Mouse (Mus musculus): ENCODE results near the gene Kiss1r.
A peak's percentile ranks its signal among the peaks of the same experiment; 100 is the strongest.
"Not testable (repeated sequence)": the region's sequence is repeated elsewhere in the genome, so short reads cannot be mapped to it uniquely, and the experiment has no call there.

Gene Kiss1r

DNA sequence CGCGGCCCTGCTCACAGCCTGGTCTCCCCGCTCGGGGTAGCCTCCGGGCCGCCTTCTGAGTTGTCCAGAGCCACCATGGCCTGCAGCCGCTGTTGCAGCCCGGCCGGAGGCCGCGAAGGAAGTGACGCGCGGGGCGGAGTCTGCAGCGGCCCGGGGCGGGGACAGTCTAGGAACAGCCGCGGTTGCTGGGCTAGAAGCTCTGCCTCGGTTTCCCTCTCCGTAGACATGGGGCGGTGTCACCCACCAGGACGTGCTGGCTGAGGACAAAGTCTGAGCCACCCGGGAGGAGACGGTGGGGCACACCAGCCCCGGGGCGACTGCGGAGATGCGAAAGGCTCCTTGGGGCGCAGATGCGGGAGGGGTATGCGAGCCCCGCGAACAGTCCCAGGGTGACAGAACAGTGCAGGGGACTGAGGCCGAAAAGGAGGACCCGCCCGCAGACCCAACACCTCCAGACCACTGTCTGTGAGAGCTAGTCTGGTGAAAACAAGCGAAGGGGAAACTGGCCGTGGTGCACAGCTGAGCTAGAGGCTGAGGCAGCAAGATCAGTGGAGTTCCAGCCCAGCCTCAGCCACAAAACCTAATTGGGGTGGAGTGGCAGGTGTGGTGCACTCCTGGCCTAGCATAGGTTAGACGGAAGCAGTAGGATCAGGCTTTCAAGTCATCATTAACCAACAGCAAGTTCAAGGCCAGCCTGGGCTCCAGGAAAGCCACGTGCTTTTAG lies at the start of gene Kiss1r:
Gene Kiss1r (plus strand): TSS at position 164 of the 724 bp plus-strand sequence.
- peak; percentile 92 for DNase-seq (ENCODE audit: low spot score)

DNA sequence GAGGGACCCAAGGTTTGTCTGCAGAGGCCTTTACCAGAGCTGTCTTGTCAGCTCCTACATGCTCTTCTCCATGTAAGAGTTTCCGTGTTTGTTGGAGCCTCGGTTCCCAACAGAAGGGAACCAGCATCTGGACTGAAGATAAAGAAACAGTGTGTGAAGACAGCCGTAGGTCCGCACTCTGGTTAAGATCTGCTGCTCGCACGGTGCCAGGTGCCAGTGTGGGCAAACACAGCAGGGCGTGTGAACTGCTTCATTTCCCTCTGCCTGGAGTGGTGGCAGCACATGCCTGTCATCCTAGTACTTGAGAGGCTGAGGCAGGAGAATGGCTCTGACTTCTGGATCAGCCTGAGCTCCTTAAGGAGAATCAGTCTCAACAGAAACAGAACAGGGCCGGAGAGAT lies 44.9 kb upstream of the Kiss1r start:
- DNase-seq (ENCODE audit: low spot score), result no peak

DNA sequence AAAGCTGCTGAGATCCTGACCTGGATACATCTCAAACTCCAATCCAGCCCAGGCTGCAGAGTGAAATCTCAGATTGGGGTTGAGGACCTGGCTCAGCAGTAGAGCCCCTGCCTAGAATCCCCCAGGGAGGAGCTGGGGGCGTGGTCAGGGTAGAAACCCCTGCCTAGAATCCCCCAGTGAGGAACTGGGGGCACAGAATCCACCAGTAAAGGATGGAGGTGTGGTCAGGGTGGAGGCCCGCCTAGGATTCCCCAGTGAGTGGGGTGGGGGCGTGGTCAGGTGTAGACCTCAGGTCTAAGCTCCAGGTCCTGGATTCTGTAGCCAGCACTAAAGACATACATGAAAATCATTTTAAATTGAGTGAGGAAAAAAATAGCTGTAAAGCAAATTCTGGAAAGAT lies 43.9 kb upstream of the Kiss1r start:
- no peak for DNase-seq (ENCODE audit: low spot score)

DNA sequence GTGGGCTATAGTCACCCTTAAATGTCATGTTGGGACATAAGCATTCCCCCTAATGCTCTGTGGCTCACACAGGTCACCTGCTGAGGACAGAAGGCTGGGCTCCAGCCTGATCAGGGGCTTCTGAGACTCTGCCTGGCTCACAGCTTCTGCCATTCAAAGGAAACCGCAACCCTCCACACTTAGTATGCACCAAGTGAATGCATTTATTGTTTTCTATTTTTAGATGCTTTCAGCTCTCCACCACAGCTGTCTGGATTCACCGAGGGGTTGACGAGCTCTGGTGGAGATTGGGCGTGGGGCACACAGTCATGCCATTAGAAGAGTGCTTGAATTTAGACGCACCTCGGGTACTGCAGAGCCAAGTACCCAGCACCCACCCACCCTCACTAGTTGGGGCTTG lies 43.5 kb upstream of the Kiss1r start:
- DNase-seq (ENCODE audit: low spot score), result no peak

DNA sequence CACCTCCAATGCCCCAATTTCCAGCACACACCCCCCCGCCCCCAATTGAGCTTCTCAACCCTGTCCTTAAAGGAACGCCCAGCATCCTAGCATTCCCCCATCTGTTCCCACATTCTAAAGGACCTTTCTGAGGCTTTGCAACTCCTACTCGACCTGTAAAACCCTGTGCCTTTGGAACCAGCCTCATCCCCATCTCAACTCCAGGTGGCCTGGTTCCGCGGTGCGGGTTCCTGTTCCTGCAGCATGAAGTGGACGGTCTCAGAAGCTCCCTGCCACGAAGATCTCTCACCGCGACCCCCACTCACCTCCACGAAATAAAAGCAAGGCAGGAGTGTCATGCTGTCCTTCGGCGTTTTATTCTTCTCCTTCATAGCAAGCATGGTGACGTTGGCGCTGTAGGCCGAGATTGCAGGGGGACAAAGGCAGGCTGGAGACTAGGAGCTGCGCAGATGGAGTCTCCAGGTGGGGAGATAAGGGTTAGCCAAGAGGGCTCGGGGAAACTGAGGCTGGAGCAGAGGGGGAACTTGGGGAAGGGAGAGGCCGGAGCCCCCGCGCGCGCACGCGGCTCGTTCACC lies 43.0 kb upstream of the Kiss1r start:
- no peak for DNase-seq (ENCODE audit: low spot score)

DNA sequence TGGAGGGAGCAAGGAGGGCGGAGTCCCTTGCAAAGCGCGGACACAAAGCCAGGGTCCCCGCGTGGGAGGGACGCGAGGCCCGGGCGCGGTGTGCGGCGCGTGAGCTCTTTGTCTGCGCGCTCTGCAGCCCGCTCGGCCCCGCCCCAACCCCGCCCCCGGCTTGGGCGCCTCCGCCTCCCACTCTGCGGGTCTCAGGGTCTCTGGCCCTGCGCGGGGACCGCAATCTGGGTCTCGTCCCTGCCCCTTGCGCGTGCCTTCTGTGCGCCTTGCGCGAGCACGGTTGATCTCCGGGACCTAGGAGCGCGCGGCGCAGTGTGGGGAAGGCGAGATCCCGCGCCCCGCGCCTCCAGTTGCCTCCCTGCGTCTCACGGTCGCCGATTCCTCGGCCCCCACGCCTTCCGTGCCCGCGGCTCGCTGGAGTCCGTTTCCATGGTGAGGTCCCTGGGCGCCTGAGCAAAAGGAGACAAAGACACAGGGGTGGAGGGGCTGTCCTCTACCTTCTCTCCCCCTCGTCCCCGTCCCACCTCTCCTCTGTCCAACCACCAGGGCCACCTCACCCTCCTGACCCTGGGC lies 42.4 kb upstream of the Kiss1r start, which contains the start of the genes Prtn3 and Plppr3:
Gene Prtn3 (plus strand): TSS at position 187 of the 573 bp plus-strand sequence.
Gene Plppr3 (minus strand): TSS at position 345 of the 573 bp plus-strand sequence.
- DNase-seq (ENCODE audit: low spot score), result no peak

DNA sequence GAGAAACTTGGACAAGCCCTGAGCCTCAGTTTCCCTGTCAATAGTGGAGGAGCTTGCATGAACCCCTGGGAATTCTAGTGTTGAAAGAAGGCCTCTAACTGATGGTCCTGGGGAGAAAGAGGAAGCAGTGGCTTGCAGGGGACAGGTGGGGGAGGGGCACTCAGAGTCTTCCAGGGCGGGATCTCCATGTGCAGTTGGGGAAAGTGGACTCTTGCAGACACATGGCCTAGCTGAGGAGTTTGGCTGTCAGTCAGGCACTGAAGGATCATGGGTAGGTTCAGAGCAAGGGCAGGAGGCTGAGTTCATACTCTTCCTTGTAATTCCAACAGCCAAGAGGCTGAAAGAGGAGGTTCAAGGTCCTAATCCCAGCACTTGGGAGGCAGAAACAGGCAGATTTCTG lies 39.6 kb upstream of the Kiss1r start:
- DNase-seq (ENCODE audit: low spot score), result no peak

DNA sequence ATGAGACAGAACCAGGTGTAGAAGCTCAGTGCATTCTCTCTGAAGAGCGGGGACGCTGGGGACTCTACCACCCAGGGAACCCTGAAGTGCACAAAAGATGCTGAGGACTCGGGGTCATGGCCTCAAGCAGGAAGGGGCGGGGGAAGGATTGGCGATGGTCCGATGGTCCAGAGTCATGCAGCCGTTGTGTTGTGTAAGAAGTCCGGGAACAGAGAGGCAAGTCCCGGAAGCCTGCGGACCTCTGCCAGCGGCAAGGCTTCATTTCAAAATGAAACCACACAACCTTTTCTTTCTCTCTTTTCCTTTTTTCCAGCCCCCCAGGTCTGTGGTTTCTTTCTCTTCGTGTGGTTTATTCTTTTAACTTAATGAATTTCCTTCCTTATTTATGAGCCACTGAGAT lies 39.0 kb upstream of the Kiss1r start:
- no peak for DNase-seq (ENCODE audit: low spot score)

DNA sequence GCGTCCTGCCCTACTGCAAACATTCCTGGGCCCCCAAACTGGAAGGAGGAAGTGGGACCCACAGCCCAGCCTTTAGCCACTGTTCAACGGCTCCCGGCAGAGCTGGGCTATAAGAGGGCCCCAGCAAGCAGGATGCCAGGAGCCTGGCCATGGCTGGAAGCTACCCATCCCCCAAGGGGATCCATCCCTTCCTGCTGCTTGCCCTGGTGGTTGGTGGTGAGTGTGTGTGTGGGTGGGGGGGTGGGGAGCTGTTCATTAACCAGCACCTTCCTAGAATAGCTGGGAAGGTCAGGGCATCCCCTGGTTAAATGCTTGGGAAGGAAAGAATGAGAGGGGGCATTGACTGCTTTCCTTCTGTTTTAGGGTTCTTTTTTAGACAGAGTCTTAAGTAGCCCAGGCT lies 37.2 kb upstream of the Kiss1r start:
- no peak for DNase-seq (ENCODE audit: low spot score)

DNA sequence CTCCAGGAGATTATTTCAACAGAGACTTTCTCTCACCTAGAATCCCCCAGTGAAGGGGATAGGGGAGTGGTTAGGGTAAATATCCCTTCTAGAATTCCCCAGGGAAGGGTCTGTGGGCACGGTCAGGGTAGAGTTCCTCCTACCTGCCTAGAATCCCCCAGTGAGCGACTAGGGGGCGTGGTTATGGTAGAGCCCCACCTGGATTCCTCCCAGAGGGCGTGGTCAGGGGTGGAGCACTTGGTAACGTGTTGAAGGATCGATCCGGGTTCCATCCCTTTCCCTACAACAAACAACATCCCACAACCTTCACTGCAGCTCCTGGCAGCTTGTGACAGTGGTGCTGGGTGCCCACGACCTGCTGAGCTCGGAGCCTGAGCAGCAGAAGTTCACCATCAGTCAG lies 36.0 kb upstream of the Kiss1r start:
- DNase-seq (ENCODE audit: low spot score), result no peak

DNA sequence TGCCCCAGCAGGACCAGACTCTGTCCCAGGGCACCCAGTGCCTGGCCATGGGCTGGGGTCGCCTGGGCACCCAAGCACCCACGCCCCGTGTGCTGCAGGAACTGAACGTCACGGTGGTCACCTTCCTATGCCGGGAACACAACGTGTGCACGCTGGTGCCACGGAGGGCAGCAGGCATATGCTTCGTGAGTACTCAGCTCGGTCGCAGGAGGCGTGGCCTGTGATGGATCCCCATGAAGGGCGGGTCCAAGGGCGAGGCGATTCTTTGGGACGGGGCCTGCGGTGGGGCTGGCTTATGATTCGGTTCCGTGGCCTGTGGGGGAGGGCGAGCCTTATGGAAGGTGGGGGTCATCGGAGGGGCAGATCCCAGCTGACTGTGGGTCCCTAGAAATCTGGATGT lies 34.8 kb upstream of the Kiss1r start:
- DNase-seq (ENCODE audit: low spot score), result no peak

DNA sequence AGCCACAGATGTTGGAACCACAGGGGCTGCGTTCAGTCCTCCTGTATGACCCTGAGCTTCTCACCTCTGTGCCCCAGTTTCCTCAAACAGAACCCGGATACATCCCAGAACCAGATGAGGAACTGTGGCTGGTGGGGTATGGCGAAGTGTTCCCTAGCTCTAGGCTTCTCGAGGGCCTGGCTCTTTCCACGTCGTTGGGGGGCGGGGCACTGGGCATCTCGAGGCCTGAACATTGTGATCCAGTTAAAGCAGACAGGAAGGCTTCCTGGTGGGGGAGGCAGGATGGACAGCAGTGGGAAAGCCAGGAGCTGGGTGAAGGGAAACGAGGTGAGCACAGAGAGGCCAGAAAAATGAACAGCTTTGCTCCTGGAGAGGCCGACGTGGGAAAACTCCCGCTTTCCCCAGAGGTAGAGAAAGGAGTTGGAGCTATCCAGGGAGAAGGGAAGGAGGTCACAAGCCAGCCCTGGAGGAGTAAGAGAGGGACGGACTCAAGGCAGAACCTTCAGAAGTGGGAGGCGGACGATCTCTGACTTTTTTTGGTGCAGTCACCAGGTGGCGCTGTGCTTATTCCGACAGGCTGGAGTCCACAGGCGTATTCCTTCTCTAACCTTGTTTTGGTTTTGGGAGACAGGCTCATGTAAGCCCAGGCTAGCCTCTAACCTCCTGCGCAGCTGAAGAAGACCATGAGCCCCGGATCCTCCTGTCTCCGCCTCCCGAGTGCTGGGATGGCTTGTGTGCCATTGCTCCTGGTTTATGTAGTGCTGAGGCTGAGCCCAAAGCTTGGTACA lies 33.3 kb upstream of the Kiss1r start:
- DNase-seq (ENCODE audit: low spot score), result peak; percentile 81

DNA sequence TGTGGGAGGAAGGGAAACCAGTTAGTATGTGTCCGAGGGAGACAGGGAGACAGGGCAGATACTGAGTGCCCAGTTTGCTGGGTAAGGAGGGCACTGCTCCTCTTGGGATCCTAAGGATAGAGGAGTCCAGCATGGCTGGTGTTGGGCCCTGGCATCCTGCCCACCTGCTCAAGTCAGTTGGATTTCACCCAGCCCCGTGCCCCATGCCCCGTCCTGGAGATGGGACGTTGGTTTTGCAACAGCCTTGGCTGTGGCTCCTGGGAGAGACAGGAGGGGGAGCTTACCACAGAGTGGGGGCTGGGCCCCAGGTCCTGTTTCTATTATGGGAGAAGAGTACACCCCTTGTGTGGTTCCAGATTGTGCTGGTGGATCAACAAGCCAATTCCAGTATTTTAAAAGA lies 32.3 kb upstream of the Kiss1r start:
- DNase-seq (ENCODE audit: low spot score), result no peak

DNA sequence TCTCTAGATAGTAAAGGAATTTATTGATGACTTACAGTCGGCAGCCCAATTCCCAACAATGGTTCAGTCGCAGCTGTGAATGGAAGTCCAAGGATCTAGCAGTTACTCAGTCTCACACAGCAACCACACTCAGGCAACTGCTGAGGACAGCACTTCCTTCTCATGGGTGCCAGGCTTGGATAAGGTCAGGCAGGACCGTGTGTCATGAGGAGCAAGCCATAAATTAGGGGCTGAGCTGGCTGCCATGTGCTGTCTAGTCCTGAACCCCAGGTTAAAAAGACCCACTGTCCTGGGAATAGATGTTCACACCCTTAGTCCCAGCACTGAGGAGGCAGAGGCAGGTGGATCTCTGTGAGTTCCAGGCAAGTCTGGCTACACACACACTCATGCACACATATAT lies 31.8 kb upstream of the Kiss1r start:
- DNase-seq (ENCODE audit: low spot score), result not testable (repeated sequence)

DNA sequence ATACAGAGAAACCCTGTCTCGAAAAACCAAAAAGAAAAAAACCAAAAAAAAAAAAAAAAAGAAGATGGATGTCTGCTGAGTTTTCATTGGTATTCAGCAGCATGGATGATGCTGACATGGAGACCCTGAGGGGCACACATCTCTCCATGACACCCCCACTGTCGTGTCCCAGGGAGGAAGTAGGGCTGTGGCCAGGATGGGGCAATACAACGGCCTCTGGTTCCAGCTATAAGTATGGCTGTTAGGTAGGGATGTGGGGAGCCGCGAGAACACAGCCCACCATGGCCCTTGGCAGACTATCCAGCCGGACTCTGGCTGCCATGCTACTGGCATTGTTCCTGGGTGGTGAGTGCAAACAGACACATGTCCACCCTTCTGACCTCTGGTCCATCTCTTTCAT lies 30.7 kb upstream of the Kiss1r start, which contains the start of gene Elane:
Gene Elane (plus strand): TSS at position 194 of the 400 bp plus-strand sequence.
- no peak for DNase-seq (ENCODE audit: low spot score)

DNA sequence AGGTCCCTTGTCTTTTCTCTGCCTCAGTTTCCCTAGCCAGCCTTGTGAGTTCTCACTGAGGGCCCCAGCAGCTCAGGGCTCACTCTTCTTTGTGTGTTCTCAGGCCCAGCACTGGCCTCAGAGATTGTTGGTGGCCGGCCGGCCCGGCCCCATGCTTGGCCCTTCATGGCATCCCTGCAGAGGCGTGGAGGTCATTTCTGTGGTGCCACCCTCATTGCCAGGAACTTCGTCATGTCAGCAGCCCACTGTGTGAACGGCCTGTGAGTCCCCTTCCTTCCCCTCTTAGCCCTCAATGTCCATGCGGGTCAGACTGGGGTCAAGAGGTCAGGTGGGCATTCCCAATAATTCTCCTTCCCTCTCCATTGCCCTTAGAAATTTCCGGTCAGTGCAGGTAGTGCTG lies 30.2 kb upstream of the Kiss1r start:
- DNase-seq (ENCODE audit: low spot score), result no peak

DNA sequence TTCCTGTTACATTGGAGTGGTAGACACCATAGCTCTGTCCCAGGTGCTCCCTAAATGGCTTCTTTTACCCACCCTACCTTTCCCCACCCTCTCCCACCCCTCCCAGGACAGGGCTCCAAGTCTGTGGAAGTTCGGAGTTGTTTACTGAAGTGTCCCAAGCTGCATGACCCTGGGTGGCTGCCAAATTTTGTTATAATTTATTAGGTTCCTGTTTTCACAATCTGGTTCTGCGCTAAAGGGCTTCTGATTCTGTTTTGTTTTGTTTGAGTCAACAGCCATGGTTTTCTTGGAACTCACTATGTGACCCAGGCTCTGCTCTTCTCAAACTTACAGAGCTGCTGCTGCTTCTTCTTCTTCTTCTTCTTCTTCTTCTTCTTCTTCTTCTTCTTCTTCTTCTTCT lies 27.4 kb upstream of the Kiss1r start:
- DNase-seq (ENCODE audit: low spot score), result no peak

DNA sequence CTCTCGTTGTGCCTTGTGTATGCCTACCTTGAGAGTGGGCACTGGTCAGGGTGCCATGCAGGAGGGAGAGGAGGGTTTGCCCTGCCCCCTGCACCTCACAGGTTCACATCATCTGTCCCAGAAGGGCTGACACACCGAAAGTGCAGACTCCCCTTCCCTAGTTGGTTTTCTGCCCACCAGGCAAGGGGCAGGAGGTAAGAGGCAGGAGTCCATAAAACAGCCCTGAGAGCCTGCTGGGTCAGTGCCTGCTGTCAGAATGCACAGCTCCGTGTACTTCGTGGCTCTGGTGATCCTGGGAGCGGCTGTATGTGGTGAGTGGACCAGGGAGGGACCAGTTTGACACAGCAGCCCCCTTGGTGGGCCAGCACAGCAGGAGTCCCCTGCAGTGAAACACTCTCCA lies 26.1 kb upstream of the Kiss1r start, which contains the start of gene Cfd:
Gene Cfd (plus strand): TSS at position 184 of the 400 bp plus-strand sequence.
- no peak for DNase-seq (ENCODE audit: low spot score)

DNA sequence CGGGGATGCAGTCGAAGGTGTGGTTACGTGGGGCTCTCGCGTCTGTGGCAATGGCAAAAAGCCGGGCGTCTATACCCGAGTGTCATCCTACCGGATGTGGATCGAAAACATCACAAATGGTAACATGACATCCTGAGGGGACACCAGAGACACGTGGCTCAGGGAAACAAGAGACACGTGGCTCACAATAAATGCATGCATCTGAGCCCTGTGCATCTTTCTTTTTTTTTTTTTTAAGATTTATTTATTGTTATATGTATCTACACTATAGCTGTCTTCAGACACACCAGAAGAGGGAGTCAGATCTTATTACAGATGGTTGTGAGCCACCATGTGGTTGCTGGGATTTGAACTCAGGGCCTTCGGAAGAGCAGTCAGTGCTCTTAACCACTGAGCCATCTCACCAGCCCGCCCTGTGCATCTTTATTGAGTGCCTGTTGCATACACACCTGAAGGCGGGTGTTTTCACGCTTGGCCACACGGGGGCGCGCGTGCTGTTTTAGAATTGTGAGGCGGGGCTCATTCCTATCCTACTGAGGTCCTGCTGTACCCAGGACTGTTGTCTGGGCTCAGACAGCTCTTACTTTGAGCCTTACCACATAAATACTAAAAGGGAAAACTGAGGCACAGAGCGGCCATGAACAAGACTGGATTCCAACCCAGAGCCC lies 24.2 kb upstream of the Kiss1r start:
- peak; percentile 78 for DNase-seq (ENCODE audit: low spot score)

DNA sequence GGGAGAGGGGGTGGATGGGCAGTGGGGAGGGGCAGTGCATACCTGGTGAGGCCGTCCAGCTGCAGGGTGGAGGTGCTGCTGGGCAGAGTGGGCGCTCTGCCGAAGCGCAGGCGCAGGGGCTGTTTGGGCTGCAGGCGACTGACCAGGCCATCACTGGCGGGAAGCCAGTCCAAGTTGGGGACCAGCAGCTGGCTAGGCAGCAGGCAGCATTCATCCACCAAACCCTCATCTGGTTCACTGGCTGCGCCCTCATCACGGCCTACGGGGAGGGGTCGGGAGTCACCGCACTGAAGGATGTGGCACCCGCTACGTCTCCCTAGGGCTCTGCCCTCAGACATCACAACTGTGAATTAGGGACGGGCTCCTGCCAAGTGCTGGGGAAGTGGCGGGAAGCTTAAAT lies 20.5 kb upstream of the Kiss1r start:
- no peak for DNase-seq (ENCODE audit: low spot score)

DNA sequence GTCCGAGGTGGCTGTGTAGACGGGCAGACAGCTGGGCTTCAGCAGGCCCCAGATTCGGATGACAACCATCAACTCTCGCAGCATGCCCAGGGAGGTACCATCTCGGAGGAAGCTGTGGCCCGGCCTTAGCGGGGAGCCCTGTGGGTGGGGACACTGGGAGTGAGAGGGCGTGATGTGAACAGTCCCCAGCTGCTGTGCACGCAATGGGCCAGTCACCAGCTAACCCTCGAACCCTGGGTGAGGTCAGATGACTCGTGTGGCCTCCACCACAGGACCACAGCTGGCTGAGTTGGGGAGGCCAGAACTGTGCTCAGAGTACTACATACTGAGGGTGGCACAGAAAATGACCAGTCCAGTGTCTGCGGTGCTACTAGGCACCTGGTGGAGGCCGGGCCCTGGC lies 20.0 kb upstream of the Kiss1r start:
- DNase-seq (ENCODE audit: low spot score), result no peak
